Mouse (Mus musculus): ENCODE measurements around the gene Commd9. TPM values are rescaled to one million over a fixed set of nuclear protein-coding genes. Genes with fewer than 3 reads are reported as not detected.

The Commd9 gene
- 27.6 and 32.1 TPM in 2 replicates for polyA plus RNA-seq (2012; rRNA removed)

GRCm38 (mm10) chr2:101885768-101886438 is at the start of gene Commd9:
Gene Commd9 (plus strand): TSS chr2:101886247.
- peaks cover 4% of the 10 kb centered on the region for H3K4me1 ChIP-seq (ENCODE audit: control insufficient read depth, insufficient read depth, low read length)
- TF ChIP-seq POLR2A (IDR thresholded peaks at IDR 0.05; ENCODE audit: control insufficient read depth, low read depth, low read length) = peak; percentile 83
- TF ChIP-seq CTCF (IDR thresholded peaks at IDR 0.05; ENCODE audit: control insufficient read depth, insufficient read depth, insufficient replicate concordance, low read depth, low read length) = no peak
- H3K4me3 ChIP-seq (ENCODE audit: control insufficient read depth, low read depth, low read length) = peak within 1 kb of the TSS; percentile 98
- H3K27ac ChIP-seq (ENCODE audit: control insufficient read depth, insufficient read depth, low read depth, low read length) = peak within 1 kb of the TSS; percentile 58; the same call in 1 of the 2 replicates
- H3K36me3 ChIP-seq (ENCODE audit: control insufficient read depth, insufficient read depth, low read length) = no peaks in the 10 kb centered on the region
- H3K27me3 ChIP-seq (ENCODE audit: control insufficient read depth, insufficient read depth, low read length) = no peaks in the 10 kb centered on the region

GRCm38 (mm10) chr2:101842756-101843155 is 43.3 kb upstream of the Commd9 start:
- Histone ChIP-seq H3K4me3 (ENCODE audit: control insufficient read depth, low read depth, low read length) (no peak overlapping the region), H3K27me3 (ENCODE audit: control insufficient read depth, insufficient read depth, low read length) (no peaks in the 10 kb centered on the region), H3K36me3 (ENCODE audit: control insufficient read depth, insufficient read depth, low read length) (no peaks in the 10 kb centered on the region), H3K4me1 (ENCODE audit: control insufficient read depth, insufficient read depth, low read length) (no peaks in the 10 kb centered on the region), H3K27ac (ENCODE audit: control insufficient read depth, insufficient read depth, low read depth, low read length) (no peak overlapping the region)
- TF ChIP-seq POLR2A (IDR thresholded peaks at IDR 0.05; ENCODE audit: control insufficient read depth, low read depth, low read length) = no peak
- TF ChIP-seq CTCF (IDR thresholded peaks at IDR 0.05; ENCODE audit: control insufficient read depth, insufficient read depth, insufficient replicate concordance, low read depth, low read length) = no peak

GRCm38 (mm10) chr2:101854792-101855191 is 31.3 kb upstream of the Commd9 start:
- H3K36me3 ChIP-seq (ENCODE audit: control insufficient read depth, insufficient read depth, low read length) = no peaks in the 10 kb centered on the region
- no peaks in the 10 kb centered on the region for H3K27me3 ChIP-seq (ENCODE audit: control insufficient read depth, insufficient read depth, low read length)
- no peak overlapping the region for H3K27ac ChIP-seq (ENCODE audit: control insufficient read depth, insufficient read depth, low read depth, low read length)
- no peak for TF ChIP-seq POLR2A (IDR thresholded peaks at IDR 0.05; ENCODE audit: control insufficient read depth, low read depth, low read length)
- TF ChIP-seq CTCF (IDR thresholded peaks at IDR 0.05; ENCODE audit: control insufficient read depth, insufficient read depth, insufficient replicate concordance, low read depth, low read length) = no peak
- H3K4me3 ChIP-seq (ENCODE audit: control insufficient read depth, low read depth, low read length) = no peak overlapping the region
- no peaks in the 10 kb centered on the region for H3K4me1 ChIP-seq (ENCODE audit: control insufficient read depth, insufficient read depth, low read length)

- H3K36me3 ChIP-seq (ENCODE audit: control insufficient read depth, insufficient read depth, low read length) = no peaks in the 10 kb centered on the region
- H3K4me1 ChIP-seq (ENCODE audit: control insufficient read depth, insufficient read depth, low read length) = no peaks in the 10 kb centered on the region
- TF ChIP-seq POLR2A (IDR thresholded peaks at IDR 0.05; ENCODE audit: control insufficient read depth, low read depth, low read length) (no peak), CTCF (IDR thresholded peaks at IDR 0.05; ENCODE audit: control insufficient read depth, insufficient read depth, insufficient replicate concordance, low read depth, low read length) (no peak)
- no peak overlapping the region for H3K27ac ChIP-seq (ENCODE audit: control insufficient read depth, insufficient read depth, low read depth, low read length)
- no peaks in the 10 kb centered on the region for H3K27me3 ChIP-seq (ENCODE audit: control insufficient read depth, insufficient read depth, low read length)
- no peak overlapping the region for H3K4me3 ChIP-seq (ENCODE audit: control insufficient read depth, low read depth, low read length)
Observed at GRCm38 (mm10) chr2:101856174-101856573, 29.9 kb upstream of the Commd9 start.

- H3K27me3 ChIP-seq (ENCODE audit: control insufficient read depth, insufficient read depth, low read length) = no peaks in the 10 kb centered on the region
- H3K36me3 ChIP-seq (ENCODE audit: control insufficient read depth, insufficient read depth, low read length) = no peaks in the 10 kb centered on the region
- no peak overlapping the region for H3K27ac ChIP-seq (ENCODE audit: control insufficient read depth, insufficient read depth, low read depth, low read length)
- no peaks in the 10 kb centered on the region for H3K4me1 ChIP-seq (ENCODE audit: control insufficient read depth, insufficient read depth, low read length)
- H3K4me3 ChIP-seq (ENCODE audit: control insufficient read depth, low read depth, low read length) = no peak overlapping the region
- no peak for TF ChIP-seq CTCF (IDR thresholded peaks at IDR 0.05; ENCODE audit: control insufficient read depth, insufficient read depth, insufficient replicate concordance, low read depth, low read length)
- no peak for TF ChIP-seq POLR2A (IDR thresholded peaks at IDR 0.05; ENCODE audit: control insufficient read depth, low read depth, low read length)
Observed at GRCm38 (mm10) chr2:101860920-101861485, 25.0 kb upstream of the Commd9 start.

GRCm38 (mm10) chr2:101862219-101863123 is 23.6 kb upstream of the Commd9 start:
- no peaks in the 10 kb centered on the region for H3K36me3 ChIP-seq (ENCODE audit: control insufficient read depth, insufficient read depth, low read length)
- H3K27ac ChIP-seq (ENCODE audit: control insufficient read depth, insufficient read depth, low read depth, low read length) = no peak overlapping the region
- no peaks in the 10 kb centered on the region for H3K27me3 ChIP-seq (ENCODE audit: control insufficient read depth, insufficient read depth, low read length)
- TF ChIP-seq CTCF (IDR thresholded peaks at IDR 0.05; ENCODE audit: control insufficient read depth, insufficient read depth, insufficient replicate concordance, low read depth, low read length) = no peak
- H3K4me3 ChIP-seq (ENCODE audit: control insufficient read depth, low read depth, low read length) = no peak overlapping the region
- H3K4me1 ChIP-seq (ENCODE audit: control insufficient read depth, insufficient read depth, low read length) = no peaks in the 10 kb centered on the region

GRCm38 (mm10) chr2:101868683-101869082 is 17.4 kb upstream of the Commd9 start:
- Histone ChIP-seq H3K4me3 (ENCODE audit: control insufficient read depth, low read depth, low read length) (no peak overlapping the region), H3K4me1 (ENCODE audit: control insufficient read depth, insufficient read depth, low read length) (peaks cover 3% of the 10 kb centered on the region), H3K36me3 (ENCODE audit: control insufficient read depth, insufficient read depth, low read length) (no peaks in the 10 kb centered on the region), H3K27ac (ENCODE audit: control insufficient read depth, insufficient read depth, low read depth, low read length) (no peak overlapping the region), H3K27me3 (ENCODE audit: control insufficient read depth, insufficient read depth, low read length) (no peaks in the 10 kb centered on the region)
- TF ChIP-seq POLR2A (IDR thresholded peaks at IDR 0.05; ENCODE audit: control insufficient read depth, low read depth, low read length) = no peak
- TF ChIP-seq CTCF (IDR thresholded peaks at IDR 0.05; ENCODE audit: control insufficient read depth, insufficient read depth, insufficient replicate concordance, low read depth, low read length) = no peak
